Mouse (Mus musculus): Measurements from ENCODE around the gene Pde4a. TPM values are rescaled to one million over a fixed set of nuclear protein-coding genes. Genes with fewer than 3 reads are reported as not detected.

Gene Pde4a
- polyA plus RNA-seq, 1 experiment, result 7.4 TPM

- Histone ChIP-seq H3K79me2 (ENCODE audit: control insufficient read depth, insufficient read depth) (no peaks in the 10 kb centered on the region), H3K27me3 (ENCODE audit: control insufficient read depth, insufficient read depth, insufficient read length) (no peaks in the 10 kb centered on the region), H3K79me3 (ENCODE audit: low read depth) (no peaks in the 10 kb centered on the region), H3K36me3 (ENCODE audit: control insufficient read depth, insufficient read depth) (no peaks in the 10 kb centered on the region), H3K4me3 (ENCODE audit: insufficient read depth, poor library complexity, severe bottlenecking) (peak overlapping the region; percentile 16), H3ac (ENCODE audit: control insufficient read depth, insufficient read length, low read depth) (peak overlapping the region; percentile 71)
- TF ChIP-seq CEBPB (IDR thresholded peaks at IDR 0.05; ENCODE audit: low read depth), result no peak
- no peak for TF ChIP-seq MAX (IDR thresholded peaks at IDR 0.05)
- TF ChIP-seq CTCF (IDR thresholded peaks at IDR 0.05; ENCODE audit: control insufficient read depth, insufficient read depth, insufficient read length), result no peak
- no peak for TF ChIP-seq MYOD1 (IDR thresholded peaks at IDR 0.05; ENCODE audit: control insufficient read depth, insufficient read length, low read depth)
- TF ChIP-seq FOSL1 (IDR thresholded peaks at IDR 0.05; ENCODE audit: insufficient read depth, low read length, poor library complexity, severe bottlenecking), result no peak
- no peak for TF ChIP-seq USF1 (IDR thresholded peaks at IDR 0.05; ENCODE audit: low read depth)
- TF ChIP-seq MYOG (IDR thresholded peaks at IDR 0.05; ENCODE audit: control insufficient read depth, extremely low read depth, insufficient read length), result no peak
Observed at GRCm38 (mm10) chr9:21181421-21182220, 16.1 kb downstream of the Pde4a start.

GRCm38 (mm10) chr9:21183421-21183820, 17.9 kb downstream of the Pde4a start:
- Histone ChIP-seq H3ac (ENCODE audit: control insufficient read depth, insufficient read length, low read depth) (no peak overlapping the region), H3K79me2 (ENCODE audit: control insufficient read depth, insufficient read depth) (no peaks in the 10 kb centered on the region), H3K36me3 (ENCODE audit: control insufficient read depth, insufficient read depth) (no peaks in the 10 kb centered on the region), H3K4me3 (ENCODE audit: insufficient read depth, poor library complexity, severe bottlenecking) (no peak overlapping the region), H3K27me3 (ENCODE audit: control insufficient read depth, insufficient read depth, insufficient read length) (no peaks in the 10 kb centered on the region), H3K79me3 (ENCODE audit: low read depth) (no peaks in the 10 kb centered on the region)
- TF ChIP-seq MAX (IDR thresholded peaks at IDR 0.05) (no peak), MYOG (IDR thresholded peaks at IDR 0.05; ENCODE audit: control insufficient read depth, extremely low read depth, insufficient read length) (no peak), MYOD1 (IDR thresholded peaks at IDR 0.05; ENCODE audit: control insufficient read depth, insufficient read length, low read depth) (no peak), CTCF (IDR thresholded peaks at IDR 0.05; ENCODE audit: control insufficient read depth, insufficient read depth, insufficient read length) (no peak), CEBPB (IDR thresholded peaks at IDR 0.05; ENCODE audit: low read depth) (no peak), FOSL1 (IDR thresholded peaks at IDR 0.05; ENCODE audit: insufficient read depth, low read length, poor library complexity, severe bottlenecking) (no peak), USF1 (IDR thresholded peaks at IDR 0.05; ENCODE audit: low read depth) (no peak)

- peak overlapping the region; percentile 6 for H3K4me3 ChIP-seq (ENCODE audit: insufficient read depth, poor library complexity, severe bottlenecking)
- no peaks in the 10 kb centered on the region for H3K27me3 ChIP-seq (ENCODE audit: control insufficient read depth, insufficient read depth, insufficient read length)
- TF ChIP-seq CTCF (IDR thresholded peaks at IDR 0.05; ENCODE audit: control insufficient read depth, insufficient read depth, insufficient read length) (peak; percentile 33), CEBPB (IDR thresholded peaks at IDR 0.05; ENCODE audit: low read depth) (no peak)
- no peaks in the 10 kb centered on the region for H3K36me3 ChIP-seq (ENCODE audit: control insufficient read depth, insufficient read depth)
- no peaks in the 10 kb centered on the region for H3K79me3 ChIP-seq (ENCODE audit: low read depth)
- peak overlapping the region; percentile 63 for H3ac ChIP-seq (ENCODE audit: control insufficient read depth, insufficient read length, low read depth)
- no peaks in the 10 kb centered on the region for H3K79me2 ChIP-seq (ENCODE audit: control insufficient read depth, insufficient read depth)
Observed at GRCm38 (mm10) chr9:21183905-21184413, 18.4 kb downstream of the Pde4a start.

- Histone ChIP-seq H3ac (ENCODE audit: control insufficient read depth, insufficient read length, low read depth) (no peak overlapping the region), H3K36me3 (ENCODE audit: control insufficient read depth, insufficient read depth) (no peaks in the 10 kb centered on the region), H3K4me3 (ENCODE audit: insufficient read depth, poor library complexity, severe bottlenecking) (no peak overlapping the region), H3K79me2 (ENCODE audit: control insufficient read depth, insufficient read depth) (no peaks in the 10 kb centered on the region), H3K79me3 (ENCODE audit: low read depth) (no peaks in the 10 kb centered on the region), H3K27me3 (ENCODE audit: control insufficient read depth, insufficient read depth, insufficient read length) (no peaks in the 10 kb centered on the region)
- no peak for TF ChIP-seq MYOD1 (IDR thresholded peaks at IDR 0.05; ENCODE audit: control insufficient read depth, insufficient read length, low read depth)
- no peak for TF ChIP-seq MYOG (IDR thresholded peaks at IDR 0.05; ENCODE audit: control insufficient read depth, extremely low read depth, insufficient read length)
- no peak for TF ChIP-seq FOSL1 (IDR thresholded peaks at IDR 0.05; ENCODE audit: insufficient read depth, low read length, poor library complexity, severe bottlenecking)
- TF ChIP-seq MAX (IDR thresholded peaks at IDR 0.05), result no peak
- no peak for TF ChIP-seq CEBPB (IDR thresholded peaks at IDR 0.05; ENCODE audit: low read depth)
- no peak for TF ChIP-seq CTCF (IDR thresholded peaks at IDR 0.05; ENCODE audit: control insufficient read depth, insufficient read depth, insufficient read length)
- TF ChIP-seq USF1 (IDR thresholded peaks at IDR 0.05; ENCODE audit: low read depth), result no peak
Observed at GRCm38 (mm10) chr9:21184733-21185132, 19.2 kb downstream of the Pde4a start.

- Histone ChIP-seq H3K27me3 (ENCODE audit: control insufficient read depth, insufficient read depth, insufficient read length) (no peaks in the 10 kb centered on the region), H3K79me2 (ENCODE audit: control insufficient read depth, insufficient read depth) (no peaks in the 10 kb centered on the region), H3K4me3 (ENCODE audit: insufficient read depth, poor library complexity, severe bottlenecking) (no peak overlapping the region)
Observed at GRCm38 (mm10) chr9:21185436-21185835, 19.9 kb downstream of the Pde4a start.

More at GRCm38 (mm10) chr9:21185436-21185835, 19.9 kb downstream of the Pde4a start:
- TF ChIP-seq MYOG (IDR thresholded peaks at IDR 0.05; ENCODE audit: control insufficient read depth, extremely low read depth, insufficient read length) (no peak), USF1 (IDR thresholded peaks at IDR 0.05; ENCODE audit: low read depth) (no peak), MAX (IDR thresholded peaks at IDR 0.05) (no peak), MYOD1 (IDR thresholded peaks at IDR 0.05; ENCODE audit: control insufficient read depth, insufficient read length, low read depth) (no peak), CEBPB (IDR thresholded peaks at IDR 0.05; ENCODE audit: low read depth) (no peak), CTCF (IDR thresholded peaks at IDR 0.05; ENCODE audit: control insufficient read depth, insufficient read depth, insufficient read length) (no peak), FOSL1 (IDR thresholded peaks at IDR 0.05; ENCODE audit: insufficient read depth, low read length, poor library complexity, severe bottlenecking) (no peak)
- Histone ChIP-seq H3K36me3 (ENCODE audit: control insufficient read depth, insufficient read depth) (no peaks in the 10 kb centered on the region), H3K79me3 (ENCODE audit: low read depth) (no peaks in the 10 kb centered on the region), H3ac (ENCODE audit: control insufficient read depth, insufficient read length, low read depth) (no peak overlapping the region)

All from C2C12 (cell line).